Mouse (Mus musculus): ENCODE data around the gene Dysf.

DNA sequence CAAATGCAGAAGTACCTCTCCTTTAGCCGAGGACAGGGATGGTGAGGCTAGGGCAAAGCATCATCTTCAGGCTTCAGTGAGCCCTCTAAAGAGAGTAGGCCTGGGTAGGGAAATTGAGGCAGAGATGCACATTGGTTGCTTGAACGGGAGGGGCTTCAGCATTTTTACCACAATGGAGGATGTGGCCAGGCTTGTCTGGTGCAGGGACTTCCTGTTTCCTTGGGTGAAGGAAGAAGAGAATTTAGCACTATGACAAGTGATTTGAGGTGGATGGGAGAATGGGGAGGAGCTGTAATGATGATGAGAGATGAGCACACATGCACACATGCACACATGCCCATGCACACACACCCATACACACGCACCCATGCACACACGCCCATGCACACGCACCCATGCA, 188.1 kb downstream of the Dysf start:
- no peak for TF ChIP-seq CTCF (IDR thresholded peaks at IDR 0.05; ENCODE audit: insufficient read depth, low read depth, low read length)
- no peak for TF ChIP-seq POLR2A (IDR thresholded peaks at IDR 0.05; ENCODE audit: insufficient read depth, low read depth, low read length)

Measured in olfactory bulb, adult 2 months (tissue).